Mouse (Mus musculus) heart, postnatal 0 days (tissue): ENCODE measurements around the gene 1110059G10Rik. TPM values are rescaled to one million over a fixed set of nuclear protein-coding genes. Genes with fewer than 3 reads are reported as not detected.

Experiments used
- ATAC-seq: fragments of 200-750 bp; cut with Nextera tagmentation; 2 replicates; pipeline ENCODE4 v1.8.0; 2017; ENCODE audit warnings: low read depth, moderate number of reproducible peaks, moderate library complexity; ENCODE audit not compliant: insufficient read depth
- DNase-seq: peaks from one replicate; pipeline ENCODE4 v3.0.0-alpha.2; 2016; ENCODE audit warnings: low spot score
- H3K27ac ChIP-seq: fragments of 300-500 bp; sonication (generic); 2 replicates; pipeline ENCODE4 v1.5.1; 2014; ENCODE audit warnings: low read depth, mild to moderate bottlenecking
- H3K27me3 ChIP-seq: fragments of 300-500 bp; sonication (generic); 2 replicates; pipeline ENCODE4 v1.6.1; 2014; ENCODE audit warnings: low read length, mixed read lengths; ENCODE audit not compliant: control insufficient read depth, insufficient read depth
- H3K36me3 ChIP-seq: fragments of 300-500 bp; sonication (generic); replicated peaks from 2 replicates; pipeline ENCODE4 v1.6.1; 2014; ENCODE audit warnings: low read length, mixed read lengths; ENCODE audit not compliant: control insufficient read depth, insufficient read depth
- H3K4me1 ChIP-seq: fragments of 300-500 bp; sonication (generic); 2 replicates; pipeline ENCODE4 v1.6.1; 2014; ENCODE audit warnings: antibody characterized with exemption; ENCODE audit not compliant: control insufficient read depth, insufficient read depth
- H3K4me2 ChIP-seq: fragments of 300-500 bp; sonication (generic); 2 replicates; pipeline ENCODE4 v1.6.1; 2014; ENCODE audit warnings: low read depth, mild to moderate bottlenecking, low read length, moderate library complexity
- H3K4me3 ChIP-seq: fragments of 300-500 bp; sonication (generic); 2 replicates; pipeline ENCODE4 v1.5.1; 2014; ENCODE audit warnings: low read depth, low read length
- H3K9ac ChIP-seq: fragments of 300-500 bp; sonication (generic); replicated peaks from 2 replicates; pipeline ENCODE4 v1.6.1; 2014; ENCODE audit warnings: low read depth, low read length, mixed read lengths
- H3K9me3 ChIP-seq: fragments of 300-500 bp; sonication (generic); replicated peaks from 2 replicates; pipeline ENCODE4 v1.6.1; 2016; ENCODE audit warnings: low read length; ENCODE audit not compliant: control insufficient read depth
- CTCF ChIP-seq: IDR thresholded peaks from 2 replicates; pipeline ENCODE4 v1.5.1; 2016; ENCODE audit warnings: antibody characterized with exemption, control low read depth, low read depth
- EP300 ChIP-seq: IDR thresholded peaks from 2 replicates; pipeline ENCODE4 v1.6.1; 2016; ENCODE audit warnings: antibody characterized with exemption, low read depth
- WGBS: fragments of 180-500 bp; shearing (Covaris S2); extraction: QIAGEN DNeasy Blood & Tissue Kit; methylation state at CpG from one replicate; pipeline ENCODE4 v1.1.7; 2014; 5-methylcytosine and 5-hydroxymethylcytosine counted together
- polyA plus RNA-seq: library from polyadenylated mRNA; unstranded; fragments of >200 nt; fragmentation: Nextera tagmentation; extraction: Ambion mirVana; gene quantifications from 2 replicates; pipeline ENCODE4 v1.2.1, GENCODE M21; 2015
- total RNA-seq: library from RNA; depleted of rRNA; stranded (reverse); fragments of >200 nt; gene quantifications from 2 replicates; pipeline ENCODE4 v1.2.3, GENCODE M21; 2014; ENCODE audit warnings: low replicate concordance; rRNA removed

Gene 1110059G10Rik
- total and polyA plus RNA-seq, 2 experiments from 2014 or later, result 0.84 to 27.1 TPM

GRCm38 (mm10) chr9:122922436-122922835 lies 28.4 kb downstream of the 1110059G10Rik start:
- no peak overlapping the region for H3K27ac ChIP-seq
- peak overlapping the region; percentile 85 for H3K4me2 ChIP-seq
- WGBS, result 28% methylated on average over 3 of the region's 3 CpGs
- peak overlapping the region; percentile 76 for H3K4me3 ChIP-seq
- peaks cover 6% of the 10 kb centered on the region; the same call in 1 of the 2 replicates for H3K27me3 ChIP-seq
- peak overlapping the region; percentile 86; the same call in 1 of the 2 replicates for H3K9ac ChIP-seq
- TF ChIP-seq CTCF (no peak), EP300 (no peak)
- ATAC-seq (no peak), DNase-seq (no peak)
- peaks cover 27% of the 10 kb centered on the region for H3K36me3 ChIP-seq
- H3K4me1 ChIP-seq, result peaks cover 11% of the 10 kb centered on the region; the same call in 1 of the 2 replicates
- H3K9me3 ChIP-seq, result no peaks in the 10 kb centered on the region

GRCm38 (mm10) chr9:122902717-122903535 lies 47.9 kb downstream of the 1110059G10Rik start:
- Histone ChIP-seq H3K27ac (no peak overlapping the region), H3K4me3 (peak overlapping the region; percentile 54), H3K27me3 (no peaks in the 10 kb centered on the region), H3K4me2 (peak overlapping the region; percentile 65), H3K9ac (peak overlapping the region; percentile 54), H3K9me3 (no peaks in the 10 kb centered on the region), H3K36me3 (0 out of 2 replicates have a peak, but pooled peaks cover 3% of the 10 kb centered on the region), H3K4me1 (no peaks in the 10 kb centered on the region)
- 14% methylated on average over 32 of the region's 32 CpGs for WGBS
- DNase-seq (peak; percentile 80), ATAC-seq (peak; percentile 94)
- TF ChIP-seq CTCF, result no peak
- TF ChIP-seq EP300, result no peak

GRCm38 (mm10) chr9:122901047-122901446 lies 49.8 kb downstream of the 1110059G10Rik start:
- H3K27me3 ChIP-seq, result no peaks in the 10 kb centered on the region
- H3K4me3 ChIP-seq, result no peak overlapping the region
- 0 out of 2 replicates have a peak, but pooled peaks cover under 1% of the 10 kb centered on the region for H3K36me3 ChIP-seq
- DNase-seq, result no peak
- ATAC-seq, result no peak
- no peak overlapping the region for H3K9ac ChIP-seq
- H3K4me2 ChIP-seq, result no peak overlapping the region
- no peaks in the 10 kb centered on the region for H3K4me1 ChIP-seq
- TF ChIP-seq CTCF (no peak), EP300 (no peak)
- no peak overlapping the region for H3K27ac ChIP-seq
- peaks cover 1% of the 10 kb centered on the region for H3K9me3 ChIP-seq
- WGBS, result 81% methylated on average over 2 of the region's 2 CpGs

Other genes with a start within 250 kb of the 1110059G10Rik start
- gene Topaz1, start 203.7 kb downstream of the 1110059G10Rik start, total RNA-seq, result not detected in 2 replicates
- not detected in 2 replicates for gene Topaz1, start 203.7 kb downstream of the 1110059G10Rik start, polyA plus RNA-seq
- 4.0 and 6.5 TPM in 2 replicates for gene Tcaim, start 145.5 kb downstream of the 1110059G10Rik start, total RNA-seq
- gene Tcaim, start 145.5 kb downstream of the 1110059G10Rik start, polyA plus RNA-seq, result 9.8 and 10.0 TPM in 2 replicates
- not detected in 2 replicates for gene Gm35549, start 107.0 kb downstream of the 1110059G10Rik start, total RNA-seq
- gene Gm35549, start 107.0 kb downstream of the 1110059G10Rik start, polyA plus RNA-seq, result 0.20 TPM in 1 of 2 replicates, not detected in the other
- 51.3 and 72.3 TPM in 2 replicates for gene Zfp445, start 85.0 kb downstream of the 1110059G10Rik start, total RNA-seq
- gene Zfp445, start 85.0 kb downstream of the 1110059G10Rik start, polyA plus RNA-seq, result 19.0 and 24.6 TPM in 2 replicates
- gene Zkscan7, start 65.3 kb downstream of the 1110059G10Rik start, total RNA-seq, result 3.9 and 5.4 TPM in 2 replicates
- gene Zkscan7, start 65.3 kb downstream of the 1110059G10Rik start, polyA plus RNA-seq, result 1.4 and 1.5 TPM in 2 replicates
- gene Zfp105, start 27.9 kb downstream of the 1110059G10Rik start, total RNA-seq, result 2.2 and 6.9 TPM in 2 replicates
- 7.2 and 7.8 TPM in 2 replicates for gene Zfp105, start 27.9 kb downstream of the 1110059G10Rik start, polyA plus RNA-seq
- 18.3 and 38.2 TPM in 2 replicates for gene Kif15, start within 50 bp of the 1110059G10Rik start, total RNA-seq
- gene Kif15, start within 50 bp of the 1110059G10Rik start, polyA plus RNA-seq, result 5.3 and 6.1 TPM in 2 replicates
- gene Tmem42, start 70.3 kb upstream of the 1110059G10Rik start, total RNA-seq, result 13.8 and 22.1 TPM in 2 replicates
- 27.5 and 28.1 TPM in 2 replicates for gene Tmem42, start 70.3 kb upstream of the 1110059G10Rik start, polyA plus RNA-seq
- not detected in 2 replicates for gene Tgm4, start 83.7 kb upstream of the 1110059G10Rik start, total RNA-seq
- 0.19 and 0.20 TPM in 2 replicates for gene Tgm4, start 83.7 kb upstream of the 1110059G10Rik start, polyA plus RNA-seq
- gene Zdhhc3, start 162.2 kb upstream of the 1110059G10Rik start, total RNA-seq, result 51.7 and 73.5 TPM in 2 replicates
- 33.4 and 35.7 TPM in 2 replicates for gene Zdhhc3, start 162.2 kb upstream of the 1110059G10Rik start, polyA plus RNA-seq
- gene Exosc7, start 162.2 kb upstream of the 1110059G10Rik start, total RNA-seq, result 20.2 and 29.5 TPM in 2 replicates
- gene Exosc7, start 162.2 kb upstream of the 1110059G10Rik start, polyA plus RNA-seq, result 45.6 and 49.7 TPM in 2 replicates
- 8.5 and 26.8 TPM in 2 replicates for gene Clec3b, start 199.9 kb upstream of the 1110059G10Rik start, total RNA-seq
- gene Clec3b, start 199.9 kb upstream of the 1110059G10Rik start, polyA plus RNA-seq, result 5.5 and 5.7 TPM in 2 replicates